Mouse (Mus musculus) neural tube, embryonic 13.5 days (tissue): ENCODE measurements around the gene Zbtb22. TPM values are rescaled to one million over a fixed set of nuclear protein-coding genes. Genes with fewer than 3 reads are reported as not detected.

Experiments
- ATAC-seq: fragments of 200-750 bp; cut with Nextera tagmentation; 2 replicates; pipeline ENCODE4 v1.8.0; 2017; ENCODE audit warnings: low read depth, mild to moderate bottlenecking, moderate TSS enrichment, moderate library complexity
- H3K27ac ChIP-seq: fragments of 300-500 bp; sonication (generic); replicated peaks from 2 replicates; pipeline ENCODE4 v1.5.1; 2015; ENCODE audit warnings: moderate library complexity, mild to moderate bottlenecking, inconsistent platforms
- H3K27me3 ChIP-seq: fragments of 300-500 bp; sonication (generic); 2 replicates; pipeline ENCODE4 v1.6.1; 2015; ENCODE audit warnings: mild to moderate bottlenecking, inconsistent platforms
- H3K36me3 ChIP-seq: fragments of 300-500 bp; sonication (generic); 2 replicates; pipeline ENCODE4 v1.6.1; 2015; ENCODE audit warnings: mild to moderate bottlenecking, inconsistent platforms
- H3K4me1 ChIP-seq: fragments of 300-500 bp; sonication (generic); replicated peaks from 2 replicates; pipeline ENCODE4 v1.6.1; 2015; ENCODE audit warnings: inconsistent platforms
- H3K4me2 ChIP-seq: fragments of 300-500 bp; sonication (generic); 2 replicates; pipeline ENCODE4 v1.6.1; 2015; ENCODE audit warnings: inconsistent platforms, mild to moderate bottlenecking, moderate library complexity
- H3K4me3 ChIP-seq: fragments of 300-500 bp; sonication (generic); 2 replicates; pipeline ENCODE4 v1.5.1; 2015; ENCODE audit warnings: mild to moderate bottlenecking, inconsistent platforms
- H3K9ac ChIP-seq: fragments of 300-500 bp; sonication (generic); 2 replicates; pipeline ENCODE4 v1.6.1; 2015; ENCODE audit warnings: moderate library complexity, mild to moderate bottlenecking, inconsistent platforms
- H3K9me3 ChIP-seq: fragments of 300-500 bp; sonication (generic); 2 replicates; pipeline ENCODE4 v1.6.1; 2016; ENCODE audit warnings: inconsistent platforms
- WGBS: fragments of 180-500 bp; shearing (Covaris S2); methylation state at CpG from one replicate; pipeline ENCODE4 v1.1.7; 2015; 5-methylcytosine and 5-hydroxymethylcytosine counted together
- polyA plus RNA-seq: library from polyadenylated mRNA; unstranded; fragments of >200 nt; fragmentation: Nextera tagmentation; extraction: Ambion mirVana; gene quantifications from 2 replicates; pipeline ENCODE4 v1.2.1, GENCODE M21; 2015

Zbtb22 gene
- polyA plus RNA-seq, 1 experiment from 2014 or later = 17.7 TPM

DNA sequence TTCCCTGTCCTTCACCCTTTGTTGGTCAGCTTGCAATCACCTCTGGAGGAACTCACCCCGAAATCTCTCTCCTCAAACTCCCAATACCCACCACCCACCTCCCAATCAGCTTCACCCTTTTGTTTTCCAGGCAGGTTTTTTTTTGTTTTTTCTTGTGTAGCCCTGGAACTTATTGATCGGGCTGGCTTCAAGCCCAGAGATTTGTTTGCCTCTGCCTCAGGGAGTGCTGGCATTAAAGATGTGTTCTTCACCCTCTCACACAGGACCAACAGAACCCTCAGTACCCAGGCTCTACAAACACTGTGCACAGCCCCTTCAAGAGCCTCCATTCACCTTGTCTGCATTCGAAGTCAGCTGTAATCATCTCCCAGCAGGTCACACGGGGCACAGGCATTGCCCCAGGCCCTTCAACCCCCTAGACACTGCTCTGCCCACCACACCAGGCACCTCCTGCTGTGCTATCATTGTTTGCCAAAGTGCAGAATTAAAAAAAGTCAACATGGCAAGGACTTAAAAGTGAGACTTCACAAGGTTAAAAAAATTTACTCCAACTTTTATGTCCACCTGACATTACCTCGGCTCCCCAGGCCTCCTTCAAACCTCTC lies 38.4 kb downstream of the Zbtb22 start:
- H3K4me3 ChIP-seq = peak overlapping the region; percentile 96
- H3K4me1 ChIP-seq = peaks cover 78% of the 10 kb centered on the region
- H3K27me3 ChIP-seq = no peaks in the 10 kb centered on the region
- WGBS = 30% methylated on average over 5 of the region's 5 CpGs
- peaks cover 56% of the 10 kb centered on the region for H3K36me3 ChIP-seq
- H3K9ac ChIP-seq = peak overlapping the region; percentile 99
- ATAC-seq = no peak
- H3K9me3 ChIP-seq = no peaks in the 10 kb centered on the region
- H3K4me2 ChIP-seq = peak overlapping the region; percentile 97
- H3K27ac ChIP-seq = peak overlapping the region; percentile 92; the same call in 1 of the 2 replicates

DNA sequence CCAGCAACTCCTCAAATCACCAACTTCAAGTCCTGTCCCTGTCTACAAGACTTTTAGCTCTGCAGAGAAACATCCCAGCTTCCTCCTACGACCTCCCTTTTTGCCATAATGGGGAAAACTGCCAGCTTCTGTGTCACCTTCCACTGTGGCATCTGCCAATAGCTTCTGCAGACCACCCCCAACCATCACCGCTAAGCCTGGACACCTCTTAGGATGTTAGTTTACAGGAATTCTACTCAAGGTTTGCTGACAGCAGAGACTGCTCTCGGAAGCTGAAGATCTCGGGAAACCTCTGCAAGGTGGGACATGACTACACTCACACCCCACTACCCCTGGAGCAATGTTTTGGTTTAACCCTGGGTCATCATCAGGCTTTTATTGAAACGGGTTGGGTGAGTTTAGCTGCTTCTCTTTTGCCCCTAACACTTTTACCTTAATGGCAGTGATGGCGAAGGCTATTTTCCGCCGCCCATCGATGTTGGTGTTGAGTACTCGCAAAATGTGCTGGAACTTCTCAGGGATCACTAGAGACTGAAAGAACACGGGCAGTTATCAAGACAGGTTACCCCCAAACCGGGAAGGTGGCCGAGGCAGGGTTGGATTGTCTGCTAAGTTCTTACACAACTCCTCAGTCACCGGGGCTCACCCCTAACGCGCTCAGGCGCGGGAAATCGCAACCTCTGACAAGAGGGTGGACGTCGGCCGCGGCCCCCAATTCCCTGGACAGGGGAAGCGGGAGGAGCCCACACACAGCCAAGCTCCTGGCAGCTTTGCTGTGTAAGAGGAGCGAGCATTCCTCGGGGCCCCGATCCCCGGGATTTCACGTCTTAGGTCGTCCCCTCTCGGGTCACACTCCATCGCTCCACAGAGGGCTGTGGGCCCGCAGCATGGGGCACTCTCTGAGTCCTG lies 39.2 kb downstream of the Zbtb22 start:
- H3K27ac ChIP-seq = peak overlapping the region; percentile 92
- H3K9me3 ChIP-seq = no peaks in the 10 kb centered on the region
- H3K4me1 ChIP-seq = peaks cover 70% of the 10 kb centered on the region
- no peaks in the 10 kb centered on the region for H3K27me3 ChIP-seq
- peak overlapping the region; percentile 97 for H3K4me2 ChIP-seq
- no peak; the same call in 1 of the 2 replicates for ATAC-seq
- WGBS = under 1% methylated on average over 33 of the region's 33 CpGs
- peak overlapping the region; percentile 96 for H3K4me3 ChIP-seq
- peak overlapping the region; percentile 99 for H3K9ac ChIP-seq
- peaks cover 56% of the 10 kb centered on the region for H3K36me3 ChIP-seq

DNA sequence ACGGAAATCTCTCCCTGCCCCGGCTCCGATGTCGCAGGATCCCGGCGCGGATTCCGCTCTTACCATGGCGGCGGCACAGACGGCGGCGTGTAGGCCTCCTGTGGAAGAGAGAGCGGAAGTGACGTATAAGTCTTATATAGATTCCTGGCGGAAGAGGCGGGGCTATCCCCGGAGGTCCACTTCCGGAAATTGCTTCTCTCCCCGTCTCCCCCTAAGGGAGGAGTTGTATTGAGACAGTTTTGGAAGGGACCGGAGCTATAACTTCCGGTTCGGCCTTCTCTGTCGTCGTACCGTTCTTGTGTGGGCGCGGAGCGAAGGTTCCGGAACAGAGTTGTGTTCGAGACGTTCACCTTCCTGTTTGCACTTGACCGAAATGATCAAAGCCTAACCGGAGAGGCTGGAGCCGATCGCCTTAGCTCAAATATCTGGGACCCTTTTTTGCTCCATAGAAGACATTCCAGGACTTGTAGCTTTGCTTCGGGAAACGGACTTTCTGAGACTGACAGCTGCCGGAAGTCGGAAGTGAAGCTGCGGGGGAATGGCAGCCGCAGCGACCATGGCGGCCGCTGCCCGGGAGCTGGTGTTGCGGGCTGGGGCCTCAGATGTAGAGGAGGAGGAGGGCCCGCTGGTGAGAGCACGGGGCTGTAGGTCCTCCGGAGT lies 40.0 kb downstream of the Zbtb22 start, which contains the start of the genes Vps52 and Rps18:
Gene Vps52 (plus strand): TSS at position 258 of the 660 bp plus-strand sequence.
Gene Rps18 (minus strand): TSS at position 447 of the 660 bp plus-strand sequence.
- H3K4me2 ChIP-seq = peak within 1 kb of the TSS; percentile 97
- peaks cover 62% of the 10 kb centered on the region for H3K4me1 ChIP-seq
- peak within 1 kb of the TSS; percentile 99 for H3K9ac ChIP-seq
- H3K9me3 ChIP-seq = no peaks in the 10 kb centered on the region
- H3K4me3 ChIP-seq = peak within 1 kb of the TSS; percentile 96
- ATAC-seq = peak; percentile 87
- peak within 1 kb of the TSS; percentile 93 for H3K27ac ChIP-seq
- H3K36me3 ChIP-seq = peaks cover 59% of the 10 kb centered on the region
- no peaks in the 10 kb centered on the region for H3K27me3 ChIP-seq
- WGBS = under 1% methylated on average over 50 of the region's 50 CpGs

DNA sequence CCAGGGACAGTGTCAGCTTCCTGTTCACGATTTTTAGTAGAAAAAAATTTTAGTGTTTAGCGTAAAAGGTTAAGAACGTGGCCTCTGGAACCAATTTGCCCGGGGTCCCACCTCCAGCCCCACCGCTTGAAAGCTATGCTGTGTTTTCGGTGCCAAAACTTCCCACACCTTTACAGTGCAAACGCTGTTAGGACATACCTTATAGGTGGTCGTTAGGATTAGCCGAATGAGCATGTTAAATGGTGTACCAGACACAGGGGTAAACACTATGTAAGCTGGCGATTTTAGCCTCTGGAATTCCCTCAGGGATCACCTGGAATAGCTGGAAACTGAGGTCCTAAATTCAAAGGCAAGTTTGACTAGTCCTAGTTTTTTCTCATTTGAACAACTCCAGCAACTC lies 40.6 kb downstream of the Zbtb22 start:
- no peak for ATAC-seq

DNA sequence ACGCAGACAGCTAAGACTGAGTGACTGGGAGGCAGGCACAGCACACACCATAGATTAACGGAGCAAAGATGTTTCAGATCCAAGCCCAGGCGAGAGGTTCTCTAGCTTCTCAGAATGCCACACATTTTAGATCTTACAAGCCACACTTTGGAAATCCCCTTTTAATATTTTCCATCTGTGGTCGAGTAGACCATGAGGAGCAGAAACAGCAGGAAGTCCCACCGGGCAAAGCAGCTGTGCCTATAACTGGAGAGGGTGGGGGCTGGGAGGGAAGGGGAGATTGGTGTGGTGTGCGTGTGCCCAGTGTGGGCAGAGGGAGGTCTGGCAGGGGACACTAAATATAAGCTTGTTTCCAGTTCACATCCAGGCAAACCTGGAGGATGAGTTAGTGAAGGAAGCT lies 41.8 kb downstream of the Zbtb22 start:
- peaks cover 67% of the 10 kb centered on the region for H3K36me3 ChIP-seq
- no peak overlapping the region for H3K9ac ChIP-seq
- peaks cover 44% of the 10 kb centered on the region for H3K4me1 ChIP-seq
- H3K4me2 ChIP-seq = no peak overlapping the region
- H3K27ac ChIP-seq = no peak overlapping the region
- ATAC-seq = no peak
- H3K27me3 ChIP-seq = no peaks in the 10 kb centered on the region
- 89% methylated on average over 6 of the region's 6 CpGs for WGBS
- H3K9me3 ChIP-seq = no peaks in the 10 kb centered on the region
- no peak overlapping the region for H3K4me3 ChIP-seq

More for the DNA sequence above, 40.6 kb downstream of the Zbtb22 start:
- H3K27me3 ChIP-seq = no peaks in the 10 kb centered on the region
- H3K27ac ChIP-seq = peak overlapping the region; percentile 93
- H3K9ac ChIP-seq = peak overlapping the region; percentile 87
- 13% methylated on average over 10 of the region's 10 CpGs for WGBS
- H3K4me2 ChIP-seq = peak overlapping the region; percentile 83
- peak overlapping the region; percentile 96 for H3K4me3 ChIP-seq
- peaks cover 65% of the 10 kb centered on the region for H3K36me3 ChIP-seq
- peaks cover 55% of the 10 kb centered on the region for H3K4me1 ChIP-seq
- no peaks in the 10 kb centered on the region for H3K9me3 ChIP-seq

DNA sequence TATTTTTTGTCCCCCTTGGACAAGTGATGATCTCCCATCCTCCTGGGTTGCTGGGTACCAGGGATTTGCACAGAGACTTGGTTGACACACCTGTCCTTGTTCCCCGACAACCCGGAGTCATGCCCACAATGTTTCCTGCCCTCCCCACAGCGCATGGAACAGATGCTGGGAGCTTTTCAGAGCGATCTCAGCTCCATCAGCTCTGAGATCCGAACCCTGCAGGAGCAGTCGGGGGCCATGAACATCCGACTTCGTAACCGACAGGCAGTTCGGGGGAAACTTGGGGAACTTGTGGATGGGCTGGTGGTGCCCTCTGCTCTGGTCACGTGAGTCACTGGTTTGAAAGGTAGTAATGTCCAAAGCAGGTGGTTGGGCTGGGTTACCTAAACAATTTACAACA lies 42.7 kb downstream of the Zbtb22 start:
- no peaks in the 10 kb centered on the region for H3K27me3 ChIP-seq
- H3K27ac ChIP-seq = no peak overlapping the region
- no peaks in the 10 kb centered on the region for H3K9me3 ChIP-seq
- no peak for ATAC-seq
- peaks cover 34% of the 10 kb centered on the region for H3K4me1 ChIP-seq
- WGBS = 95% methylated on average over 11 of the region's 11 CpGs
- no peak overlapping the region for H3K4me2 ChIP-seq
- H3K4me3 ChIP-seq = no peak overlapping the region
- no peak overlapping the region for H3K9ac ChIP-seq
- H3K36me3 ChIP-seq = peaks cover 67% of the 10 kb centered on the region

DNA sequence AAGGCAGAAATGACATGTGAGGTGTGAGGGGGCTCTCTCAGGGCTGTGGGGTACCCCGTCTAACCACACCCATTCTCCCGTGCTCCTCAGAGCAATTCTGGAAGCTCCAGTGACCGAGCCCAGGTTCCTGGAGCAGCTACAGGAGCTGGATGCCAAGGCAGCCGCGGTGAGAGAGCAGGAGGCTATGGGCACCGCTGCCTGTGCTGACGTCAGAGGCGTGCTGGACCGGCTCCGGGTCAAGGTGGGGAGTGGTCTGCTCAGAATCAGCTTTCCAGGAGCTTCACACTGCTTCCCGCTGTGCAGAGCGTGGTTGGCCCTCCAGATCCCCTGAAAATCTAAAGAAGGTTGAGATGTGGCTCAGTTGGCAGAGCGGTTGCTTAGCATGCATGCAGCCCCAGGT lies 43.4 kb downstream of the Zbtb22 start:
- 96% methylated on average over 13 of the region's 13 CpGs for WGBS
- Histone ChIP-seq H3K27me3 (no peaks in the 10 kb centered on the region), H3K9me3 (no peaks in the 10 kb centered on the region), H3K27ac (no peak overlapping the region), H3K9ac (no peak overlapping the region), H3K4me1 (peaks cover 27% of the 10 kb centered on the region), H3K4me3 (no peak overlapping the region), H3K4me2 (no peak overlapping the region), H3K36me3 (peaks cover 68% of the 10 kb centered on the region)
- ATAC-seq = no peak

DNA sequence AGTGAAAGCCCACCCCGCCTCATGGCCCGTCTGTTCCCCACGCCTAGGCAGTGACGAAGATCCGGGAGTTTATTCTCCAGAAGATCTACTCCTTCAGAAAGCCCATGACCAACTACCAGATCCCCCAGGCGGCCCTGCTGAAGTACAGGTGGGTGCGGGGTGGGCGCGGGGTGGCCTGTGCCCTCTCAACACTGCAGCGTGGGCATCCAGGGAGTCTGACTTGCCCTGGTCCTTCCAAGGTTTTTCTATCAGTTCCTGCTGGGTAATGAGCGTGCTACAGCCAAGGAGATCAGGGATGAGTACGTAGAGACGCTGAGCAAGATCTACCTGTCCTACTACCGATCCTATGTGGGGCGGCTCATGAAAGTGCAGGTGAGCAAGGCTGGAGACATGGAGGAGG lies 44.2 kb downstream of the Zbtb22 start:
- Histone ChIP-seq H3K4me2 (no peak overlapping the region), H3K36me3 (peaks cover 67% of the 10 kb centered on the region), H3K9ac (no peak overlapping the region), H3K27ac (no peak overlapping the region), H3K4me3 (no peak overlapping the region), H3K9me3 (no peaks in the 10 kb centered on the region), H3K4me1 (peaks cover 20% of the 10 kb centered on the region), H3K27me3 (no peaks in the 10 kb centered on the region)
- ATAC-seq = no peak
- WGBS = 93% methylated on average over 15 of the region's 15 CpGs

DNA sequence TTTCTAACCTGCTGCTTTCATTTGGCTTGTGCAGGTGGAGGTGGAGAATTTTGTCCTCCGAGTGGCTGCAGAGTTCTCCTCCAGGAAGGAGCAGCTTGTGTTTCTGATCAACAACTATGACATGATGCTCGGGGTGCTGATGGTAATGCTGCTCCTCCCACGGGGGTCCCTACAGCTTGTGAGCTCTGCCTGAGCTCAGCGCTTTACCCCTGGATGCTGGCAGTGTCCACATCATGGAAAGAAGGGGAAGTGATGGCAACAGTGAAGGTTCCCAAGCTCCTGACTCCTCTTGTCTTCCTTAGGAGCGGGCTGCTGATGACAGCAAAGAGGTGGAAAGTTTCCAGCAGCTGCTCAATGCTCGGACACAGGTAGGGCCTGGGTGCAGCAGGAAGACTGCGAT lies 47.2 kb downstream of the Zbtb22 start:
- 91% methylated on average over 7 of the region's 7 CpGs for WGBS
- H3K4me1 ChIP-seq = 0 out of 2 replicates have a peak, but pooled peaks cover 3% of the 10 kb centered on the region
- H3K9me3 ChIP-seq = no peaks in the 10 kb centered on the region
- no peak overlapping the region for H3K4me2 ChIP-seq
- H3K9ac ChIP-seq = 0 out of 2 replicates have a peak overlapping the region, but pooled peaks have one; percentile 17
- H3K4me3 ChIP-seq = no peak overlapping the region
- no peak for ATAC-seq
- peaks cover 84% of the 10 kb centered on the region for H3K36me3 ChIP-seq
- H3K27me3 ChIP-seq = no peaks in the 10 kb centered on the region
- H3K27ac ChIP-seq = no peak overlapping the region

DNA sequence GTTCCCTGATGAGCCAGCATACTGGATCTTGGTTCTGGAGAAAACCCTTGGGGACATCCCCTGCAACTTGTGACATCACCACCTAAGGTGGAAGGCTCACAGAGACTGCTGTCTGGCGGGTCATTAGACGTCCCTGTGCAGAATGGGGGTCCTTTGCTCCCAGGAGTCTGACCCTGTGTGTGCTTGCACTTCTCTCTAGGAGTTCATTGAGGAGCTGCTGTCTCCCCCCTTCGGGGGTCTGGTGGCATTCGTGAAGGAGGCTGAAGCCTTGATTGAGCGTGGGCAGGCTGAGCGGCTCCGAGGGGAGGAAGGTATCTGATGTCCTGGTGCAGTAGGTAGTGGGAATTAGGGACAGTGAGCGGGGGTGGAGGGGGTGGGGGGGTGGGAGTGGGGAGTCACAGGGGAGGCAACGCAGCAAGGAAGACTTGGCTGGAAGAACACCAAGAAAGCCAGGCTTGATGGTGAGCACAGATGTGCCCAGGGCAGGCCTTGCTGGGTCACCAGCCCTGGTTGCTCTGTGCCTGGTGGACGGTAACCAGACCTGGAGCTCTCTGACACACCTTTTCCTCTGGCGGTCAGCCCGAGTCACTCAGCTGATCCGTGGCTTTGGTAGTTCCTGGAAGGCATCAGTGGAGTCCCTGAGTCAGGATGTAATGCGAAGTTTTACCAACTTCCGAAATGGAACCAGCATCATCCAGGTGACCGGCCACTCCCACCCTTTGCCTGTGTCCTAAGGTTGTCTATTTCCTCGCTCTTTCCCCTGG lies 49.6 kb downstream of the Zbtb22 start:
- Histone ChIP-seq H3K9me3 (no peaks in the 10 kb centered on the region), H3K36me3 (peaks cover 61% of the 10 kb centered on the region), H3K4me1 (no peaks in the 10 kb centered on the region), H3K4me2 (no peak overlapping the region), H3K9ac (no peak overlapping the region), H3K27me3 (no peaks in the 10 kb centered on the region), H3K4me3 (no peak overlapping the region), H3K27ac (no peak overlapping the region)
- 90% methylated on average over 14 of the region's 17 CpGs for WGBS
- ATAC-seq = no peak

DNA sequence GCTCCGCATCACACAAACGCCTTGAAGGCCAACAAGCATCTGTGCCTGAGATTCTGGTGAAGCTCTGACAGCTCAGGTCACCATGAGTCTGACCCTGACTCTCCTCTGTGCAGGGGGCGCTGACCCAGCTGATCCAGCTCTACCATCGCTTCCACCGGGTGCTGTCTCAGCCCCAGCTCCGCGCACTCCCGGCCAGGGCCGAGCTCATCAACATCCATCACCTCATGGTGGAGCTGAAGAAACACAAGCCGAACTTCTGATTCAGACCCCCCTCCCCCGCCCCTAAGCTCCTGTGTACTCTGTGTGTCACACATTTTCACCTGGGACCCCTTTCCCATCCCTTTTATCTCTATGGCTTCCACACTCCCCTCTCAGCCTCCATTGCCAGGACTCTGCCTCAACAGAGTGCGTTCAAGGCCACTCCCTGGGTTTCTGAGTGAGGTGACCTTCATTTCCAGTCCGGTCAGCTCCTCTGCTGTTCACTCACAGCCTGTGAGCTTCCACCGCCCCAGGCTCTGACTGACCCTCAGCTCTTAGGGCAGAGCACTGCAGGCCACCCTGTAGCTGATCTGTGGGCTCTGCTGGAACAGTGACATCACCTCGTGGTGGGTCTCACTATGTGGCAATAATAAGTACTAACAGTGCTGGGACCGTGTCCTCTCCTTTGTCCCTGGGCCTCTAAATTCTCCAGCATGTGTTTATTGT lies 50.3 kb downstream of the Zbtb22 start:
- Histone ChIP-seq H3K4me3 (no peak overlapping the region), H3K4me1 (no peaks in the 10 kb centered on the region), H3K36me3 (peaks cover 54% of the 10 kb centered on the region), H3K27me3 (no peaks in the 10 kb centered on the region), H3K27ac (no peak overlapping the region), H3K9me3 (no peaks in the 10 kb centered on the region), H3K9ac (no peak overlapping the region), H3K4me2 (no peak overlapping the region)
- WGBS = 91% methylated on average over 16 of the region's 16 CpGs
- ATAC-seq = no peak
